Comparison of ENCODE assay signal across 9 mouse cellular contexts in the genomic region with DNA sequence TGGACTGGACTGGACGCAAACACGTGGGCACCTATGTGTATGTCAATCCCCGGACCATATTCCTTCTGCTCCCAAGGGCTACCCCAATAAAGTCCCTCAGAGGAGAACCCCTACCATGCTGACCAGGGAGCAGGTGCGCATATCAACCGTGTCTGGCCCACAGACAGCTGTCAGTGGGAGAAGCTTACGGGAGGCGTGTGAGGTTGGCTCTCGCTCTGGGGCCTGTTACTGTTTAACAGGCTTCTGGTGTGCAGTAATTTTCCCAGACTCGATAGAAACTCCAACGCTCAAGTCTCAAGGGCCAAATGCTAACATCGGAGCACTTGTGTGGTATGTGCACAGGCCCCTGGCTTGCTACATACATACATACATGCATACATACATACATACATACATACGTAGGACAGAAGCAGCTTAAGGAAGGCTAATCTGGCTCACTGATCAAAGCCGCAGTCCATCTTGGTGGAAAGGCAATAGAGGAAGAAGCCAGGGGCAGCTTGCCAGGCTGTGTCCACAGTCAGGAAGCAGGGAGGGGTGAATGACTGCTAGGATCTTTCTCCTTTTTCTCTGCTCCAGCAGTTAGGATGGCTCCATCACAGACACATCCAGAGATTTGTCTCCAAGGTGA. TPM values are rescaled to one million over a fixed set of nuclear protein-coding genes. Genes with fewer than 3 reads are reported as not detected.
DNase-seq lines count a peak whose midpoint lies in the region.
"Had no signal": no experiment of that assay in that cellular context is flagged by ENCODE, and none has a peak within 500 bp of the region (broad histone marks: within the 10 kb centered on the region; RNA-seq: fewer than 3 reads in every experiment).

No protein-coding gene starts in this region.

- DNase-seq in cerebellum, postnatal 14 days = peak; percentile 72 to 83
- no peak for DNase-seq in cerebellum, adult 9-10 months
- peak; percentile 43 to 56 for DNase-seq in lung, adult 18-20 months
- DNase-seq in lung, postnatal 25 days (ENCODE audit: low spot score) = no peak
- peak; percentile 77 to 80 for DNase-seq in kidney, adult 8-10 months
- peak; percentile 75 for DNase-seq in lung, postnatal 14 days
- DNase-seq in frontal cortex, adult 2 months (ENCODE audit: extremely low spot score in 1 of 2, low spot score in 1 of 2) = no peak
- DNase-seq in embryo, embryonic 9.5 days (ENCODE audit: extremely low spot score) = no peak
- DNase-seq: thymus, postnatal 25 days had no signal

RNA-seq across cellular contexts. Expression of a gene that starts 27.8 kb away (rescaled TPM):
- 34.1 and 37.7 TPM in 2 replicates for polyA plus RNA-seq in frontal cortex, adult 2 months (2012; rRNA removed)

Comparison
In these comparisons a context has a peak if more than half of its experiments do, and no peak if none do; other contexts are left out.
1. DNase-seq: peak in cerebellum, postnatal 14 days (2 of 2), lung, adult 18-20 months (2 of 2), kidney, adult 8-10 months (2 of 2) and lung, postnatal 14 days (single experiment); none in cerebellum, adult 9-10 months (single experiment), lung, postnatal 25 days (single experiment), frontal cortex, adult 2 months (0 of 2) and embryo, embryonic 9.5 days (single experiment).